Mouse (Mus musculus): Measurements from ENCODE around the gene Cyb561a3.

DNA sequence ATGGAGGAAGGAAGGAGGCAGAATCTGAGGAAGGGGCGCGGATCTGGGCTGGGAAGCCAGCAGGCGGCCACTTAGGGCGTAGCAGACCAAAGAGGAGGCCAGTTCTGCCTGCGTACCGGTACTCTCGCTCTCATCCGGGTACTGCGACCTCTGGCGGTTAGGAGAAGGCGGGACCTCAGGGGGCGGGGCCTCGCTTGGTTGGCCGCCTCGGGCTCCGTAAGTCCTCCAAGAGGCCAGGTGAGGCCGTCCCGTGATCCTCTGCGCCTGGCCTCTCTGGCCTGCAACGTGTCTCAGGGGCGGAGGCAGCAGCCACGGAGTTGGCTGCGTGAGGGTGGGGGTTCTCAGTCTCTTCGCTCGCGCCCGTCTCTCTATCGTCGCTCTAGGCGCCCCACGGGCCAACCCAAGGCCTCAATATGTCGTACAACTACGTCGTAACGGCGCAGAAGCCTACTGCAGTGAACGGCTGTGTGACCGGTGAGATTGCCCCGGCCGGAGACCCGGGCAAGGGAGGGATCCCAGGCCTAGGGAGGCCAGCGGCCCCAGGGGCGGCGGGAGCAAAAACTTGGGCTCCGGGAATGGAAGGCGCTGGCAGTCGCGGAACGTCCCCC is 28.4 kb downstream of the Cyb561a3 start, which contains the start of the genes Ddb1 and Tkfc:
- TF ChIP-seq CTCF (IDR thresholded peaks at IDR 0.05; ENCODE audit: extremely low read depth, insufficient read length, insufficient replicate concordance, low read depth, low read length) (peak; percentile 52; the same call in 1 of the 2 replicates), POLR2A (IDR thresholded peaks at IDR 0.05; ENCODE audit: low read depth, low read length) (peak; percentile 97)

All from small intestine, adult 2 months (tissue).